Mouse (Mus musculus) limb, embryonic 11.5 days (tissue): ENCODE results near the gene Ifi27l2b. TPM values are rescaled to one million over a fixed set of nuclear protein-coding genes. Genes with fewer than 3 reads are reported as not detected.

Source experiments
- ATAC-seq: fragments of 200-750 bp; cut with Nextera tagmentation; 2 replicates; pipeline ENCODE4 v1.8.0; 2017; ENCODE audit warnings: low read depth; ENCODE audit not compliant: insufficient number of reproducible peaks, low FRiP score, low TSS enrichment
- DNase-seq: peaks from one replicate; pipeline ENCODE4 v3.0.0-alpha.2; 2015; ENCODE audit warnings: low spot score
- H3K27ac ChIP-seq: fragments of 300-500 bp; sonication (generic); replicated peaks from 2 replicates; pipeline ENCODE4 v1.5.1; 2014; ENCODE audit warnings: low read depth, mild to moderate bottlenecking, low read length
- H3K27me3 ChIP-seq: fragments of 300-500 bp; sonication (generic); 2 replicates; pipeline ENCODE4 v1.6.1; 2014; ENCODE audit warnings: mild to moderate bottlenecking, low read length, mixed read lengths; ENCODE audit not compliant: control insufficient read depth, insufficient read depth
- H3K36me3 ChIP-seq: fragments of 300-500 bp; sonication (generic); 2 replicates; pipeline ENCODE4 v1.6.1; 2014; ENCODE audit warnings: mild to moderate bottlenecking, low read length, moderate library complexity, mixed read lengths; ENCODE audit not compliant: control insufficient read depth, insufficient read depth
- H3K4me1 ChIP-seq: fragments of 300-500 bp; sonication (generic); 2 replicates; pipeline ENCODE4 v1.6.1; 2014; ENCODE audit warnings: low read length, mixed read lengths; ENCODE audit not compliant: control insufficient read depth, insufficient read depth
- H3K4me2 ChIP-seq: fragments of 300-500 bp; sonication (generic); 2 replicates; pipeline ENCODE4 v1.6.1; 2014; ENCODE audit warnings: low read depth, mild to moderate bottlenecking, moderate library complexity; ENCODE audit not compliant: severe bottlenecking
- H3K4me3 ChIP-seq: fragments of 300-500 bp; sonication (generic); 2 replicates; pipeline ENCODE4 v1.5.1; 2014; ENCODE audit warnings: low read depth, low read length
- H3K9ac ChIP-seq: fragments of 300-500 bp; sonication (generic); 2 replicates; pipeline ENCODE4 v1.6.1; 2014; ENCODE audit warnings: mild to moderate bottlenecking, low read length
- H3K9me3 ChIP-seq: fragments of 300-500 bp; sonication (generic); 2 replicates; pipeline ENCODE4 v1.6.1; 2016; ENCODE audit warnings: low read length; ENCODE audit not compliant: control insufficient read depth
- WGBS: fragments of 180-500 bp; shearing (Covaris S2); extraction: QIAGEN DNeasy Blood & Tissue Kit; methylation state at CpG from one replicate; pipeline ENCODE4 v1.1.7; 2014; 5-methylcytosine and 5-hydroxymethylcytosine counted together
- polyA plus RNA-seq: library from polyadenylated mRNA; unstranded; fragments of >200 nt; fragmentation: Nextera tagmentation; extraction: Ambion mirVana; gene quantifications from 2 replicates; pipeline ENCODE4 v1.2.1, GENCODE M21; 2014

Ifi27l2b gene
- polyA plus RNA-seq, 1 experiment from 2014 or later, result not detected

DNA sequence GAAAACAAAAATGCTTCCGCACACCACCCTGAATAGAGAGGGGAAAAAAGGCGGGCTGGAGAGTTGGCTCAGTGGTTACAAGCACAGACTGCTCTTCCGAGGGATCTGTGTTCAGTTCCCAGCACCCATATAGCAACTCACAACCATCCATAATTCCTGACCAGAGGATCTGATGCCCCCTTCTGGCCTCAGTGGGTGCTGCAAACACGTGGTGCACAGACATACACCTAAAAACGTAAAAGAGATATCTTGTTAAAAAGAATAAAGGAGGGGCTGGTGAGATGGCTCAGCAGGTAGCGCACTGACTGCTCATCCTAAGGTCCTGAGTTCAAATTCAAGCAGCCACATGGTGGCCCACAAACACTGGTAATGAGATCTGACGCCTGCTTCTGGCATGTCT, 30.3 kb downstream of the Ifi27l2b start:
- 86% methylated on average over 7 of the region's 7 CpGs for WGBS
- ATAC-seq (no peak), DNase-seq (no peak)
- no peak overlapping the region for H3K27ac ChIP-seq
- H3K4me2 ChIP-seq, result no peak overlapping the region
- no peaks in the 10 kb centered on the region for H3K27me3 ChIP-seq
- no peak overlapping the region for H3K4me3 ChIP-seq
- no peak overlapping the region for H3K9ac ChIP-seq
- H3K4me1 ChIP-seq, result peaks cover 6% of the 10 kb centered on the region; the same call in 1 of the 2 replicates
- H3K9me3 ChIP-seq, result no peaks in the 10 kb centered on the region
- peaks cover 4% of the 10 kb centered on the region; the same call in 1 of the 2 replicates for H3K36me3 ChIP-seq

DNA sequence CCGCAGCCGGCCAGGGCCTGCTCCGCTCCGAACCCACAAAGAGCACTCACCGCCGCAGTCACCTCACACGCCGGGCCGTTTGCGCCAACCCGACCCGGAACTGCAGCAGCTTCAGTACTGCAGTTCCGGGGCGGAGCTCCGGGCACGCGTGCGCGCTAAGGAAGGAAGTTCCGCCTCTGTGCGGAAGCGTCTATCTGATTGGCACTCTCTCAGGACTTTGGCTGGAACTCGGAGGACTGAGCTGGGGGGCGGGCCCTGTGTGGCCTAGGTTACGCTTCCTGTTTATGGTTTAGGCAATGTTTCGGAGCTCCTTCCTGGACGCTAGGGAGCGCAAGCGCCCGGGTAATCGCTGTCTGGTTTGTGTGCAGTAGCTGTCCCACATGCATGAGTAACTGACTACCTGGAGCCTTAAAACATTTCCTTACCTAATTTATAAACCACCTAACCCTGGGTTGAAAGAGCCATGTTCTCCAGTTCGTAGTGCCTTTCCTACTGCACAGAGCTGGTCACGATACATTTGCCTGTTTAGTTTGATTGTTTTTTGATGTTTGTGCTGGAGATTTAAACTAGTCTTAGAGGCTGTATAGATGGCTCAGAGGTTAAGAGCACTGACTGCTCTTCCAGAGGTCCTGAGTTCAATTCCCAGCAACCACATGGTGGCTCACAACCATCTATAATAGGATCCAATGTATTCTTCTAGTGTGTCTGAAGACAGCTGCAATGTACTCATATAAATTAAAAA, 31.1 kb downstream of the Ifi27l2b start, which contains the start of gene Ddx24:
Ddx24 (minus strand) TSS at position 102 of the 742 bp plus-strand sequence.
- no peaks in the 10 kb centered on the region for H3K9me3 ChIP-seq
- peak within 1 kb of the TSS; percentile 84 for H3K9ac ChIP-seq
- H3K36me3 ChIP-seq, result peaks cover 4% of the 10 kb centered on the region; the same call in 1 of the 2 replicates
- WGBS, result 2% methylated on average over 33 of the region's 33 CpGs
- H3K4me1 ChIP-seq, result peaks cover 6% of the 10 kb centered on the region; the same call in 1 of the 2 replicates
- H3K27me3 ChIP-seq, result no peaks in the 10 kb centered on the region
- H3K4me2 ChIP-seq, result peak within 1 kb of the TSS; percentile 93
- DNase-seq (peak; percentile 97), ATAC-seq (peak; percentile 100)
- peak within 1 kb of the TSS; percentile 95 for H3K4me3 ChIP-seq
- no peak within 1 kb of the TSS for H3K27ac ChIP-seq

DNA sequence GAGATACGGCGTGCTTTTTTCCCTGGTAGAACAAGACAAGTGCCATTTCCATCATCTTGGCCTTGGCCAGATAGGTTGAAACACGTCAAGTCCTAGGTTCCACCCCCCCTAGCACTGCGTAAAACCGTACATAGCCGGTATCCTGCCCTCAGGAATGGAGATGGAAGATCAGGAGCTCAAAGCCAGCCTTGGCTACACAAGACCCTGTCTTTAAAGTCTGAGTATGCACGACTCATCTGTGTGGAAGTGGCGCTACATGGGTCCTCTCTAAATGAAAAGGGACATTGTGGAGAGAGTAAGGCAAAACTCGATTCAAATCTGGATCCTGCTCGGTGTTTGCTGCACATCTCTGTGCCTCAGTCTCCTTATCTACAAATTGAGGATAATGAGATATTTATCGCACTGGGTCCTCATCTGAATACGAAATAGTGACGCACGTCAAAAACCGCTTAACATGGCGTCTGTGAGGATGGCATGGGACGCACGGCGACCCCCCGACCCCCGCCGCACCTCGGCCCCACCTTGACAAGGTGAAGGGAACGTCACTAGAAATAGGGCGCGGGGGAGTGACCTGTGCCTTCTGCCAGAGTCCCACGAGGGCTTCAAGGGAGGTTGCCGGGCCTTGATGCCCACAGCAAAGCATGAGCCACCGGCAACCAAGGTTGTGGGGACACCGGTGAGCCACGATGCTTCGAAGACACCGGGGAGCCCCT, 31.9 kb downstream of the Ifi27l2b start:
- Histone ChIP-seq H3K4me1 (peaks cover 6% of the 10 kb centered on the region; the same call in 1 of the 2 replicates), H3K9me3 (no peaks in the 10 kb centered on the region), H3K27ac (no peak overlapping the region), H3K27me3 (no peaks in the 10 kb centered on the region), H3K9ac (peak overlapping the region; percentile 84), H3K4me2 (peak overlapping the region; percentile 93), H3K4me3 (peak overlapping the region; percentile 95), H3K36me3 (peaks cover 4% of the 10 kb centered on the region; the same call in 1 of the 2 replicates)
- DNase-seq (no peak), ATAC-seq (no peak)
- 9% methylated on average over 33 of the region's 33 CpGs for WGBS

DNA sequence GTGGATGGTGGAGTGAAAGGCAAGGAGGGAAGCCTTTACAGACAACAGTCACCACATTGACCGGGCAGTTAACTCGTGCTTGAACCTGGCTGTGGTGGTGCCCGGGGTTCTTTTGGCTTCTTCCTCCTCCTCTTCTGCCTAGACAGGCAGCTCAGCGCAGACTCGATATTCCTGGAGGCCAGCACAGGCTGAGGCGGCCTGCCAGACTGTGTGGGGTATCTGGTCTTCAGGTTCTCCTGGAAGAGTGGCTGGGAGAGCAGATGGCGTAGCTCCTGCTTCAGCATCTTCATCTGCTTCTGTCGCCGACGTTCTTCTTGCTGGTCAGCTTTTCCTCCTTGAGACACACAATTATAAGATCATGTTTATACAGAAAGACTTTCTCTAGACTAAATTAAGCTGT, 48.9 kb downstream of the Ifi27l2b start:
- 89% methylated on average over 10 of the region's 10 CpGs for WGBS

DNA sequence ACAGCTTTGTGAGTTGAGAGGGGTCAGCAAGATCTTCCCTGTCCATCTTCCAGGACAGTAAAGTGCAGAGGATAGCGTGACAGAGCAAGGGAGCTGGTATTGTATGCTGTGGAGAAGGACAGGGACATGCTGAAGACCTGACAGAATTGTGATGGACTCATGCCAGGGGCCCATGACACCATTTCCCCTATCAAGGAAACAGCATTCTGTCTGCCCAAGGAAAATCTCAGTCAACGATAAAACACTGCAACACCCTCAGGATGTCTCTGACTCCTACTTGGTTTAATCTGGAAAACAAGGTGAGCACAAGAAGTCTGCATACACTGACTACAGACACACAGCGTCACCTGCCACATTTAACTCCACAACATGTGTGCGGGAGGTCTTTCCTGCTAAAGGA, 49.3 kb downstream of the Ifi27l2b start, which contains the start of gene 9330161L09Rik:
9330161L09Rik (minus strand) TSS at position 101 of the 400 bp plus-strand sequence.
- DNase-seq (no peak), ATAC-seq (no peak)
- Histone ChIP-seq H3K36me3 (peaks cover 10% of the 10 kb centered on the region; the same call in 1 of the 2 replicates), H3K9ac (no peak within 1 kb of the TSS), H3K27ac (no peak within 1 kb of the TSS), H3K4me3 (no peak within 1 kb of the TSS), H3K4me1 (no peaks in the 10 kb centered on the region), H3K27me3 (no peaks in the 10 kb centered on the region), H3K9me3 (no peaks in the 10 kb centered on the region), H3K4me2 (no peak within 1 kb of the TSS)
- WGBS, result 96% methylated on average over 4 of the region's 4 CpGs

More for the DNA sequence above, 48.9 kb downstream of the Ifi27l2b start:
- peaks cover 9% of the 10 kb centered on the region; the same call in 1 of the 2 replicates for H3K36me3 ChIP-seq
- no peak overlapping the region for H3K27ac ChIP-seq
- no peak overlapping the region for H3K9ac ChIP-seq
- DNase-seq (no peak), ATAC-seq (no peak)
- H3K9me3 ChIP-seq, result no peaks in the 10 kb centered on the region
- H3K4me3 ChIP-seq, result no peak overlapping the region
- H3K4me1 ChIP-seq, result no peaks in the 10 kb centered on the region
- H3K27me3 ChIP-seq, result no peaks in the 10 kb centered on the region
- no peak overlapping the region for H3K4me2 ChIP-seq

DNA sequence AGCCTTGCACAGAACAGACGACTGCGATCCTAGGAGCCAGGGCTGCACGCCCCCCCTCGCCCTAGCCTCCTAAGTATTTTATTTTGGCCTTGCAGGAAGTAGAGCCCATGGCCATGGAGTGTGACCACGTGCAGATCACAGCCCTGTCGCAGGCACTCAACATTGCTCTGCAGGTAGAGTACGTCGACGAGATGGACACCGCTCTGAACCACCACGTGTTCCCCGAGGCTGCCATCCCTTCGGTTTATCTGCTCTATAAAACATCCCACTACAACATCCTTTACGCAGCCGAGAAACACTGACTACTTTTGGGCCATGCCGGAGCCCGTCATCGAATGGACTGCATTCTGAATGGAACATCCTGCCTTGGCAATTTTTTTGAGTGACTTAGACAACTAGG, 52.9 kb downstream of the Ifi27l2b start:
- no peaks in the 10 kb centered on the region for H3K4me1 ChIP-seq
- H3K9ac ChIP-seq, result no peak overlapping the region
- no peak overlapping the region for H3K4me2 ChIP-seq
- H3K27me3 ChIP-seq, result no peaks in the 10 kb centered on the region
- H3K4me3 ChIP-seq, result no peak overlapping the region
- no peaks in the 10 kb centered on the region for H3K9me3 ChIP-seq
- no peak for ATAC-seq
- DNase-seq, result no peak
- no peak overlapping the region for H3K27ac ChIP-seq
- H3K36me3 ChIP-seq, result peaks cover 8% of the 10 kb centered on the region; the same call in 1 of the 2 replicates
- WGBS, result 88% methylated on average over 18 of the region's 18 CpGs

Other genes with a start within 250 kb of the Ifi27l2b start
- gene Prima1, start 215.1 kb downstream of the Ifi27l2b start, polyA plus RNA-seq, result 0.16 TPM in 1 of 2 replicates, not detected in the other
- gene Fam181a, start 146.2 kb downstream of the Ifi27l2b start, polyA plus RNA-seq, result not detected in 2 replicates
- gene Asb2, start 101.2 kb downstream of the Ifi27l2b start, polyA plus RNA-seq, result 0.87 and 1.4 TPM in 2 replicates
- gene Otub2, start 68.5 kb downstream of the Ifi27l2b start, polyA plus RNA-seq, result 11.2 and 11.3 TPM in 2 replicates
- 0.58 and 1.0 TPM in 2 replicates for gene 9330161L09Rik, start 49.4 kb downstream of the Ifi27l2b start, polyA plus RNA-seq
- gene Ddx24, start 31.4 kb downstream of the Ifi27l2b start, polyA plus RNA-seq, result 102 and 105 TPM in 2 replicates
- gene Ifi27, start 23.0 kb downstream of the Ifi27l2b start, polyA plus RNA-seq, result 0.70 and 1.2 TPM in 2 replicates
- gene Ifi27l2a, start 13.5 kb downstream of the Ifi27l2b start, polyA plus RNA-seq, result 0.37 and 0.47 TPM in 2 replicates
- gene Ppp4r4, start 75.1 kb upstream of the Ifi27l2b start, polyA plus RNA-seq, result 2.1 and 2.2 TPM in 2 replicates
- gene Serpina10, start 174.2 kb upstream of the Ifi27l2b start, polyA plus RNA-seq, result 0.11 TPM in 1 of 2 replicates, not detected in the other
- gene Serpina6, start 200.0 kb upstream of the Ifi27l2b start, polyA plus RNA-seq, result 0.53 and 0.57 TPM in 2 replicates
- not detected in 2 replicates for gene Serpina16, start 218.9 kb upstream of the Ifi27l2b start, polyA plus RNA-seq
- gene Serpina1f, start 238.3 kb upstream of the Ifi27l2b start, polyA plus RNA-seq, result not detected in 2 replicates